Mouse (Mus musculus) MEL (cell line): ENCODE measurements around the gene Hoxb4.

ENCODE experiments used
- CHD2 ChIP-seq: IDR thresholded peaks from 2 replicates; pipeline ENCODE4 v1.6.1; 2011; ENCODE audit warnings: low read length, improper control_type of control experiment
- CTCF ChIP-seq, 3 experiments: IDR thresholded peaks in 2 of 3; conservative IDR thresholded peaks in 1 of 3; 2 replicates each; pipeline ENCODE4 v1.5.1; 2011 to 2012; ENCODE audit warnings: low read length in 3 of 3, low read depth in 2 of 3, mild to moderate bottlenecking in 2 of 3, improper control_type of control experiment in 1 of 3, inconsistent platforms in 1 of 3, mixed read lengths in 1 of 3, moderate library complexity in 1 of 3; ENCODE audit not compliant: control insufficient read depth in 1 of 3, insufficient read depth in 1 of 3, poor library complexity in 1 of 3, severe bottlenecking in 1 of 3
- ELF1 ChIP-seq: IDR thresholded peaks from 2 replicates; pipeline ENCODE4 v1.6.1; 2014; ENCODE audit warnings: low read depth, mild to moderate bottlenecking, inconsistent platforms, low read length, improper control_type of control experiment, moderate library complexity
- EP300 ChIP-seq, 2 experiments: IDR thresholded peaks; 2 replicates each; pipeline ENCODE4 v1.6.1; 2011; ENCODE audit warnings: improper control_type of control experiment in 2 of 2, low read length in 2 of 2, low read depth in 1 of 2, mild to moderate bottlenecking in 1 of 2
- GABPA ChIP-seq: IDR thresholded peaks from 2 replicates; pipeline ENCODE4 v1.6.1; 2012; ENCODE audit warnings: low read depth, mild to moderate bottlenecking, inconsistent platforms, low read length, improper control_type of control experiment, moderate library complexity
- HCFC1 ChIP-seq: IDR thresholded peaks from 2 replicates; pipeline ENCODE4 v1.6.1; 2012; ENCODE audit warnings: low read depth, mild to moderate bottlenecking, inconsistent platforms, low read length, improper control_type of control experiment, moderate library complexity
- POLR2A ChIP-seq, 2 experiments: IDR thresholded peaks; 2 replicates each; pipeline ENCODE4 v1.6.1; 2011 to 2012; ENCODE audit warnings: low read length in 2 of 2, mild to moderate bottlenecking in 2 of 2, control low read depth in 1 of 2, improper control_type of control experiment in 1 of 2, low read depth in 1 of 2, moderate library complexity in 1 of 2; ENCODE audit not compliant: control insufficient read depth in 1 of 2, insufficient read depth in 1 of 2, poor library complexity in 1 of 2
- POLR2AphosphoS5 ChIP-seq: IDR thresholded peaks from 2 replicates; pipeline ENCODE4 v1.6.1; 2012; ENCODE audit warnings: low read depth, borderline replicate concordance, mild to moderate bottlenecking, inconsistent platforms, low read length, moderate library complexity, mixed read lengths
- RCOR1 ChIP-seq: IDR thresholded peaks from 2 replicates; pipeline ENCODE4 v1.6.1; 2012; ENCODE audit warnings: low read depth, mild to moderate bottlenecking, inconsistent platforms, low read length, improper control_type of control experiment
- ZC3H11A ChIP-seq: IDR thresholded peaks from 2 replicates; pipeline ENCODE4 v1.6.1; 2012; ENCODE audit warnings: low read depth, mild to moderate bottlenecking, inconsistent platforms, low read length, improper control_type of control experiment
- ZKSCAN1 ChIP-seq: IDR thresholded peaks from 2 replicates; pipeline ENCODE4 v1.6.1; 2012; ENCODE audit warnings: low read depth, mild to moderate bottlenecking, inconsistent platforms, low read length, improper control_type of control experiment, moderate library complexity
- ZMIZ1 ChIP-seq: IDR thresholded peaks from 2 replicates; pipeline ENCODE4 v1.6.1; 2012; ENCODE audit warnings: low read depth, mild to moderate bottlenecking, inconsistent platforms, low read length, improper control_type of control experiment, moderate library complexity
- ZNF384 ChIP-seq: IDR thresholded peaks from 2 replicates; pipeline ENCODE4 v1.6.1; 2012; ENCODE audit warnings: low read depth, mild to moderate bottlenecking, inconsistent platforms, low read length, improper control_type of control experiment

DNA sequence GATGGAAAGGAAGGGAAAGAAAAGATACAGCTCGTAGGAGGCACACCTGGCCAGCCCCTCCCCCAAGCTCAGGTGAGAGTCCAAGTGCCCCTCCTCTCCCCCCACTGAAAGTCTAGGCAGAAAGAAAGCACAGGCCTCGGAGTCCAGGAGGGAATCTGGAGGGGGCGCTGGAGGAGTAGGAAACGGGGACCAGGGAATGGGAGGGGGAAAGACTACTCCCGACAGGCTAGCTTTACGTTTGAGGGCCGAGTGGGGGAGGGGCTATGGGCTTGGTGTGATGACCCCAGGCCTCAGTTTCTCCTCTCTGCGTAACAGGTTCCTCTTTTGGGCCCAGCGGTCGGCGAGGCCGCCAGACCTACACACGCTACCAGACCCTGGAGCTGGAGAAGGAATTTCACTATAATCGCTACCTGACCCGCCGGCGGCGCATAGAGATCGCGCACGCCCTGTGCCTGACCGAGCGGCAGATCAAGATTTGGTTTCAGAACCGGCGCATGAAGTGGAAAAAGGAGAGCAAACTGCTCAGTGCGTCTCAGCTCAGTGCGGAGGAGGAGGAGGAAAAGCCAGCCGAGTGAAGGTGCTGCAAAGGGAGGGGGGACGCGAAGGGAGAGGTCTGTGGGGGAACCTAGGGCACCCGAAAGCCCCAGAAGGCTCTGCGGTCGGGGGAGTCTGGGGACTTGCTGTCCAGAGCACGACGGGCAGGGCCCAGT is 17.6 kb upstream of the Hoxb4 start:
- TF ChIP-seq CTCF (IDR thresholded peaks at IDR 0.05 in 2 of 3, conservative IDR thresholded peaks at IDR 0.05 in 1 of 3; ENCODE audit: control insufficient read depth in 1 of 3, insufficient read depth in 1 of 3, low read depth in 2 of 3, low read length in 3 of 3, poor library complexity in 1 of 3, severe bottlenecking in 1 of 3) = no peak
- TF ChIP-seq POLR2A (IDR thresholded peaks at IDR 0.05; ENCODE audit: control insufficient read depth in 1 of 2, insufficient read depth in 1 of 2, low read depth in 1 of 2, low read length in 2 of 2, poor library complexity in 1 of 2) = no peak
- no peak for TF ChIP-seq ZKSCAN1
- no peak for TF ChIP-seq GABPA
- no peak for TF ChIP-seq EP300 (IDR thresholded peaks at IDR 0.05; ENCODE audit: low read depth in 1 of 2, low read length in 2 of 2)
- TF ChIP-seq CHD2 = no peak
- no peak for TF ChIP-seq ELF1
- no peak for TF ChIP-seq RCOR1
- no peak for TF ChIP-seq ZMIZ1
- TF ChIP-seq ZC3H11A = no peak
- no peak for TF ChIP-seq POLR2AphosphoS5
- TF ChIP-seq ZNF384 = no peak
- TF ChIP-seq HCFC1 = no peak
